Mouse (Mus musculus): ENCODE results near the gene Upk3b. TPM values are rescaled to one million over a fixed set of nuclear protein-coding genes. Genes with fewer than 3 reads are reported as not detected.
A peak's percentile ranks its signal among the peaks of the same experiment; 100 is the strongest.

Gene Upk3b
- total and polyA plus RNA-seq, 3 experiments = 0.09 TPM; not detected in 2

GRCm38 (mm10) chr5:136084144-136084881, 46.0 kb downstream of the Upk3b start:
- DNase-seq (ENCODE audit: extremely low read depth) = no peak
- H3K9me3 ChIP-seq (replicated peaks; ENCODE audit: low read length) = peaks cover 5% of the 10 kb centered on the region
- dilution Hi-C loops (cut with MboI; ENCODE audit: extremely low pct_ligation_motif_present, extremely low pct_unique_long_range_greater_than_20kb, low sequenced_read_pairs) = no loop called here
- peak overlapping the region; percentile 30 to 85 (median 50) for H3K4me3 ChIP-seq (replicated peaks in 1 of 3; ENCODE audit: low read depth in 2 of 3, low read length in 2 of 3, poor library complexity in 1 of 3)
- H3K4me1 ChIP-seq (ENCODE audit: control insufficient read depth in 1 of 2, insufficient read depth in 2 of 2) = peaks cover 5 to 30% of the 10 kb centered on the region in 2 experiments; a peak in 3 of 4 replicates
- peaks cover 66% of the 10 kb centered on the region for H3K27me3 ChIP-seq (replicated peaks)
- H3K4me2 ChIP-seq (ENCODE audit: insufficient read depth, low read depth, poor library complexity, severe bottlenecking) = peak overlapping the region; percentile 93
- no peaks in the 10 kb centered on the region for H3K36me3 ChIP-seq (replicated peaks in 1 of 2; ENCODE audit: control insufficient read depth in 1 of 2, insufficient read depth in 1 of 2, low read length in 1 of 2)
- no peaks in the 10 kb centered on the region for H3K79me2 ChIP-seq (replicated peaks; ENCODE audit: control insufficient read depth, extremely low read depth, insufficient read depth, poor library complexity, severe bottlenecking)
- no peak overlapping the region for H3K27ac ChIP-seq (ENCODE audit: insufficient read depth, low read depth)
- in situ Hi-C loops (cut with MboI; ENCODE audit: low pct_ligation_motif_present, low pct_unique_long_range_greater_than_20kb, low sequenced_read_pairs) = loop anchor here (5.0 kb wide), 1 partner anchor 53 kb away; the partner anchor contains the start of genes Alkbh4 and Lrwd1
- TF ChIP-seq RAD21 (IDR thresholded peaks at IDR 0.05; ENCODE audit: low read depth, low read length) (no peak), ZMIZ1 (IDR thresholded peaks at IDR 0.05; ENCODE audit: low read depth, low read length) (no peak), USF1 (IDR thresholded peaks at IDR 0.05; ENCODE audit: low read depth, low read length) (no peak), KAT2A (IDR thresholded peaks at IDR 0.05; ENCODE audit: insufficient replicate concordance, low read length) (no peak), USF2 (conservative IDR thresholded peaks at IDR 0.05; ENCODE audit: low read depth, low read length) (no peak), ZKSCAN1 (IDR thresholded peaks at IDR 0.05; ENCODE audit: borderline replicate concordance, low read depth, low read length) (no peak), POLR2A (IDR thresholded peaks at IDR 0.05; ENCODE audit: low read depth, low read length) (no peak), SIN3A (IDR thresholded peaks at IDR 0.05; ENCODE audit: low read length) (no peak), SMC3 (IDR thresholded peaks at IDR 0.05; ENCODE audit: low read depth, low read length) (no peak), MAFK (IDR thresholded peaks at IDR 0.05; ENCODE audit: insufficient replicate concordance, low read length) (no peak), MAX (IDR thresholded peaks at IDR 0.05; ENCODE audit: low read length) (no peak), BHLHE40 (IDR thresholded peaks at IDR 0.05; ENCODE audit: low read depth, low read length) (no peak), HCFC1 (IDR thresholded peaks at IDR 0.05; ENCODE audit: low read depth, low read length) (no peak), IRF4 (IDR thresholded peaks at IDR 0.05; ENCODE audit: low read depth, low read length) (no peak), NRF1 (IDR thresholded peaks at IDR 0.05; ENCODE audit: low read depth, low read length) (no peak), E2F4 (IDR thresholded peaks at IDR 0.05; ENCODE audit: insufficient replicate concordance, low read depth, low read length) (no peak), MXI1 (IDR thresholded peaks at IDR 0.05; ENCODE audit: low read depth, low read length) (no peak; the same call in none of the 2 replicates), ELF1 (IDR thresholded peaks at IDR 0.05; ENCODE audit: low read depth, low read length) (no peak), UBTF (IDR thresholded peaks at IDR 0.05; ENCODE audit: low read depth, low read length) (no peak), MYC (IDR thresholded peaks at IDR 0.05; ENCODE audit: low read depth, low read length) (no peak)
- peak overlapping the region; percentile 51 for H3K9ac ChIP-seq (ENCODE audit: insufficient read depth, low read depth)

All from CH12.LX (cell line).